Mouse (Mus musculus): ENCODE results near the gene Tnfsf13. TPM values are rescaled to one million over a fixed set of nuclear protein-coding genes. Genes with fewer than 3 reads are reported as not detected.
"Not testable (repeated sequence)": the region's sequence is repeated elsewhere in the genome, so short reads cannot be mapped to it uniquely, and the experiment has no call there.

Tnfsf13 gene
- polyA plus RNA-seq (2015; fragmentation: Nextera tagmentation; extraction: Ambion mirVana), result 0.61 and 0.76 TPM in 2 replicates

DNA sequence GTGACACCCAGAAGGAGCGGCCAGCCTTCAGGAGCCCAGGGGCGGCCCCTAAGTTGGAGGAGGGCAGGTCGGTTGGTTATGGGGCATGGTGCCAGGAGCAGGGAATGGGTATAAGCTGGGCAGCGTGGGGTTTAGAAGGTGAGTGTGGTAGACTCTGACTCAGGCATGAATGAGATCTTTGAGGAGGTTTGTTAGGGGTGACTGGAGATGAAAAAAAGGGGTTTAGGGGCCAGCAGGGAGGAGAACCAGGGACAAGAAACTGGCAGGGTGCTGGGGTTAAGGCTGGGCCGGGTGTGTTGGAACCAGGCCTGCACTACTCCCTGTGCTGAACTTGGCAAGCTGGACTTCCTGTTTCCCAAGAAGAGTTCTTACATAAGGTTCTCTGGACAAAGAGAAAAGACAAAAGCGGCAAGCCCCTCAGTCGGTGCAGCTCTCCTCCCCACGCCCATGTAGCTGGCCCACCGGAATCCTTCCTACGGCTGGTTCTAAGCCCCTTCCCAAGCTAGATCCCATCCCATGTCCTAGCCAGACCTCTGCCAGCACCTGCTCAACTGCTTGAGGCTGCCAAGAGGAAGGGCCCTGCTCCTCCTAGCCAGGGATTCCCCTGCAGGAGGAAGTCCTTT lies at the start of gene Tnfsf13:
Tnfsf13 (minus strand) TSS at position 259 of the 623 bp plus-strand sequence.
- no peak for ATAC-seq (ENCODE audit: low FRiP score, low read depth)
- Histone ChIP-seq H3K27me3 (no peaks in the 10 kb centered on the region), H3K9ac (0 out of 2 replicates have a peak within 1 kb of the TSS, but pooled peaks have one; percentile 26), H3K4me1 (replicated peaks) (peaks cover 47% of the 10 kb centered on the region), H3K27ac (replicated peaks) (peak within 1 kb of the TSS; percentile 65), H3K4me3 (no peak within 1 kb of the TSS), H3K4me2 (peak within 1 kb of the TSS; percentile 11), H3K36me3 (no peaks in the 10 kb centered on the region), H3K9me3 (no peaks in the 10 kb centered on the region)
- 56% methylated on average over 10 of the region's 10 CpGs for WGBS

DNA sequence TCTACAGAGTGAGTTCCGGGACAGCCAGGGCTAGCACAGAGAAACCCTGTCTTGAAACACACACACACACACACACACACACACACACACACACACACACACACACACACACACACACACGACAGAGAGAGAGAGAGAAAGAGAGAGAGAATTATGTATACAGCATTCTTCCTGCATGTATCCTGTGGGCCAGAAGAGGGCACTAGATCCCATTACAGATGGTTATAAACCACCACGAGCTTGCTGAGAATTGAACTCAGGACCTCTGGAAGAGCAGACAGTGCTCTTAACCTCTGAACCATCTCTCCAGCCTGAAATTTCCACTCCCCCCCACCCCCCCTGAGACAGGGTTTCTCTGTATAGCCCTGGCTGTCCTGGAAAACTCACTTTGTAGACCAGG lies 45.8 kb upstream of the Tnfsf13 start:
- H3K27ac ChIP-seq (replicated peaks); H3K9ac ChIP-seq; H3K4me1 ChIP-seq (replicated peaks); H3K4me2 ChIP-seq; H3K27me3 ChIP-seq; ATAC-seq (ENCODE audit: low FRiP score, low read depth); H3K4me3 ChIP-seq; H3K9me3 ChIP-seq: not testable (repeated sequence)
- H3K36me3 ChIP-seq, result peaks cover 24% of the 10 kb centered on the region
- WGBS, result 85% methylated on average over 2 of the region's 3 CpGs

DNA sequence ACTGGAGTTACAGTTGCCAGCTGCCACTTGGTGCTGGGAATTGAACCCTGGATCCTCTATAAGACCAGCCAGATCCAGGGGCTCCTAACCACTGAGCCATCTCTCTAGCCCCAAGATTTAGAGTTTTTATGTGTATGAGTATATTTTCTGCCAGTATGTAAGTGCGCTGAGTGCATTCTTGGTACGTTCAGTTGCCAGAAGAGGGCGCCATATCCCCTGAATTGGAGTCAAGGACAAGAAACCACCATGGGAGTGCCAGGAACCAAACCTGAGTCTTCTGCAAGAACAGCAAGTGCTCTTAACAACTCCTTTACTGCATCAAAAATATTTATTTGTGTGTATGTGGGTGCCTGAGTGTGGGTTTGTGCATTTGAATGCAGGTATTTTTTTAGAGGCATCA lies 43.5 kb upstream of the Tnfsf13 start:
- no peak for ATAC-seq (ENCODE audit: low FRiP score, low read depth)

DNA sequence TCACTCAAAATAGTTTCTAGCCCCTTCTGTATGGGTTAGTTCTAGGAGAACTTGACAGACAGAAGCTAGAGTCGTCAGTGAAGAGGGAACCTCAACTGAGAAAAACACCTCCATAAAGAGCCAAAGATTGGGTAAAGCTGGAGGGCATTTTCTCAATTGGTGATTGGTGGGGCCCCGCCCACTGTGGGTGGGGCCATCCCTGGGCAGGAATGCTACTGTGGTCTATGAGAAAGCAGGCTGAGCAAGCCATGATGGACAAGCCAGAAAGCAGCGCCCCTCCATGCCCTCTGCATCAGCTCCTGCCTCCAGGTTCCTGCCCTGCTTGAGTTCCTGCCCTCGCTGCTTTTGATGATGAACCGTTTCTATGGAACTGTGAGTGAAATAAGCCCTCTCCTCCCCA lies 40.4 kb upstream of the Tnfsf13 start:
- WGBS, result 36% methylated on average over 5 of the region's 5 CpGs

More for the DNA sequence above, 43.5 kb upstream of the Tnfsf13 start:
- no peak overlapping the region for H3K4me3 ChIP-seq
- peaks cover 2% of the 10 kb centered on the region; the same call in 1 of the 2 replicates for H3K36me3 ChIP-seq
- no peaks in the 10 kb centered on the region for H3K27me3 ChIP-seq
- no peak overlapping the region for H3K4me2 ChIP-seq
- H3K9ac ChIP-seq, result no peak overlapping the region
- no peaks in the 10 kb centered on the region for H3K9me3 ChIP-seq
- H3K4me1 ChIP-seq (replicated peaks), result no peaks in the 10 kb centered on the region
- 24% methylated on average over 3 of the region's 3 CpGs for WGBS
- H3K27ac ChIP-seq (replicated peaks), result no peak overlapping the region

DNA sequence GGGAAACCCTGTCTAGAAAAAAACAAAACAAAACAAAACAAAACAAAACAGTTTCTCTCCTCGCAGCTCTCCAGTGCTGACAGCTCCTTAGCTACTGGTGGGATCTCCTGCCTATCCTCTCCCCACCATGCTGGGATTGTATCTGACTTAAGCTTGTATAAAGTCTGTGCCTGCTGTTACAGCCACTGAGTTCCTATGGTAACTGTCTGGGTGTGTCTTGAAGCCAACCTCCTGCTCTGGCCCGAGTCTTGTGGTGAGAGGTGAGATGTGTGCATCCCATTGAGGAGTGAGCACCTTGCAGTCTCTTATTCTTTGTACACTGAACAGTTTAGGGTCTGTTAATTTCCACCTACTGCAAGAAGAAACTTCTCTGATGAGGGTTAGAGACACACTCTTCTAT lies 37.5 kb upstream of the Tnfsf13 start:
- Histone ChIP-seq H3K9me3 (no peaks in the 10 kb centered on the region), H3K9ac (no peak overlapping the region), H3K36me3 (no peaks in the 10 kb centered on the region), H3K27me3 (no peaks in the 10 kb centered on the region), H3K4me3 (no peak overlapping the region), H3K4me2 (no peak overlapping the region), H3K27ac (replicated peaks) (no peak overlapping the region), H3K4me1 (replicated peaks) (no peaks in the 10 kb centered on the region)
- ATAC-seq (ENCODE audit: low FRiP score, low read depth), result no peak
- WGBS, result 54% methylated on average over 2 of the region's 2 CpGs

More for the DNA sequence above, 40.4 kb upstream of the Tnfsf13 start:
- Histone ChIP-seq H3K27me3 (no peaks in the 10 kb centered on the region), H3K4me2 (no peak overlapping the region), H3K4me1 (replicated peaks) (no peaks in the 10 kb centered on the region), H3K9me3 (no peaks in the 10 kb centered on the region), H3K36me3 (no peaks in the 10 kb centered on the region), H3K27ac (replicated peaks) (no peak overlapping the region), H3K4me3 (no peak overlapping the region), H3K9ac (no peak overlapping the region)
- no peak for ATAC-seq (ENCODE audit: low FRiP score, low read depth)

DNA sequence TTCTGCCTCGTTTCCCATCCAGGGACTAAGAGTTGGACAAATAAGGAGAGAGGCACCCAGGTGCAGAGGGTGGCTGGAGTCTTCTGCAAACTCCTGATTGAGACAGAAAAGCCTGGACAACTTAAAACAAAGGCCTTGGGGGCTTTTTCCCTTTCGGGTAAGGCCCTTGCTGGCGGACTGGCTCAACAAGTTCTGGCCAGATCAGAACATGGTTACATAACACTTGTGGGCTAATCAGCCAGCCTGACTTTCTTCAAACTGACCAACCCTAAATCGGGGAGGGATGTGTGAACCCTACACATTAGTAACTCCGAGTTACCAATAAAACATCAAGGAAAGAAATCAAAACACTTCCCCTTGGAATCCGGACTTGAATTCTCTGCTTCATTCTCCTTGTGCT lies 35.3 kb upstream of the Tnfsf13 start:
- Histone ChIP-seq H3K4me2 (no peak overlapping the region), H3K4me3 (no peak overlapping the region), H3K27me3 (no peaks in the 10 kb centered on the region), H3K36me3 (no peaks in the 10 kb centered on the region), H3K9me3 (no peaks in the 10 kb centered on the region), H3K9ac (no peak overlapping the region), H3K27ac (replicated peaks) (no peak overlapping the region), H3K4me1 (replicated peaks) (no peaks in the 10 kb centered on the region)
- no peak for ATAC-seq (ENCODE audit: low FRiP score, low read depth)
- 85% methylated on average over 6 of the region's 6 CpGs for WGBS

DNA sequence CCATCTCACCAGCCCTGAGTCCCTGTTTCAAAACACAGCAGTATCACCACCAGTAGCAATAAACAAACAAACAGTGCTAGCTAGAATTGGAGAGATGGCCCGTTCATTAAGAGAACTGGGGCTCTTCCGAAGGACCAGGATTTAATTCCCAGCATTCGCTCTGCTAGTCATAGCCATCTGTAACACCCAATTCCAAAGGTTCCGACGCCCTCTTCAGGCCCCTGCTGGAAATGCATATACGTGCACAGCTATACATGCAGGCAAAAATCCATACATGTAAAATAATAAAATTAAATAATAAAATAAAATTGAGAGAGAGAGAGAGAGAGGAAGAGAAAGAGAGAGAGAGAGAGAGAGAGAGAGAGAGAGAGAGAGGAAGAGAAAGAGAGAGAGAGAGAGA lies 33.8 kb upstream of the Tnfsf13 start:
- ATAC-seq (ENCODE audit: low FRiP score, low read depth), result no peak
- Histone ChIP-seq H3K9ac (no peak overlapping the region), H3K36me3 (no peaks in the 10 kb centered on the region), H3K9me3 (no peaks in the 10 kb centered on the region), H3K4me2 (no peak overlapping the region), H3K27me3 (no peaks in the 10 kb centered on the region), H3K4me1 (replicated peaks) (no peaks in the 10 kb centered on the region), H3K4me3 (no peak overlapping the region), H3K27ac (replicated peaks) (no peak overlapping the region)
- WGBS, result 71% methylated on average over 6 of the region's 6 CpGs

DNA sequence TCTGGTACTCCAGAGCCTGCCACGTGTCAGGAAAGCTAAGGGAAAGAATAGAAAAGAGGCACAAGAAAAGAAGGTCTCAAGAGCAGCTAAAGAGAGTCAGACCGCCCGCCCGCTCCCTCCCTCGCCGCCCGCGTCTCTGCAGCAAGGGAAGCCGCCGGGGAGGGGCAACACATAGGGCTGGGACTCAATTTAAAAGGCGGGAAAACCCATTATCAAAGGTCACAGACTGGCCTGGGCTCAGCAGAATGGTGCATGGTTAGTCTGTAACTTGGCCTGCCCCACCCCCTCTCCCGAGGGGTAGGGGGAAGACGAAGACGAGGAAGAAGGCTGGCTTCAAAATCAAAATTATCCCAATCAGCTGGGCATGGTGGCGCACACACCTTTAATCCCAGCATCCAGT lies 33.1 kb upstream of the Tnfsf13 start:
- no peak for ATAC-seq (ENCODE audit: low FRiP score, low read depth)
- Histone ChIP-seq H3K9me3 (no peaks in the 10 kb centered on the region), H3K4me1 (replicated peaks) (no peaks in the 10 kb centered on the region), H3K27me3 (no peaks in the 10 kb centered on the region), H3K27ac (replicated peaks) (no peak overlapping the region), H3K9ac (no peak overlapping the region), H3K36me3 (no peaks in the 10 kb centered on the region), H3K4me3 (no peak overlapping the region), H3K4me2 (peak overlapping the region; percentile 22)
- 30% methylated on average over 15 of the region's 15 CpGs for WGBS

DNA sequence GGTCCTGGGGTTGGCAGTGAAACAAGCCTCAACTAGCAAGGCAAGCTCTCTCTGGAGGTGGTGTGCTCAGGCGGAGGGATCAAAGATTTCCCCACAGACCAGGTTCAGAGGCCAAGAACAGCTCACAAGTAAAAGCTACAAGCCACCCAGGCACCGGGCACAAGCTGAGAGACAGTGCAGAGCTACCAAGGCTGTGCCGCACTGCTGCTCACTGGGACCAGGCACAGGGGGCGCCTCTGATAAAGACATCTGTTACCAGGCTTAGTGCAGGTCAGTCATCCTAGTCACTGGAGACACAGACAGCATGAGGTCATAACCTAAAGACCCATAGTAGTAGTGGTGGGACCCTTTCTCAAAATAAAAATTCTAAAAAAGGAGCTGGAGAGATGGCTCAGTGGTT lies 31.4 kb upstream of the Tnfsf13 start:
- 71% methylated on average over 4 of the region's 4 CpGs for WGBS
- ATAC-seq (ENCODE audit: low FRiP score, low read depth), result no peak
- Histone ChIP-seq H3K4me2 (no peak overlapping the region), H3K9me3 (no peaks in the 10 kb centered on the region), H3K27ac (replicated peaks) (no peak overlapping the region), H3K9ac (no peak overlapping the region), H3K27me3 (no peaks in the 10 kb centered on the region), H3K4me3 (no peak overlapping the region), H3K36me3 (no peaks in the 10 kb centered on the region), H3K4me1 (replicated peaks) (no peaks in the 10 kb centered on the region)

DNA sequence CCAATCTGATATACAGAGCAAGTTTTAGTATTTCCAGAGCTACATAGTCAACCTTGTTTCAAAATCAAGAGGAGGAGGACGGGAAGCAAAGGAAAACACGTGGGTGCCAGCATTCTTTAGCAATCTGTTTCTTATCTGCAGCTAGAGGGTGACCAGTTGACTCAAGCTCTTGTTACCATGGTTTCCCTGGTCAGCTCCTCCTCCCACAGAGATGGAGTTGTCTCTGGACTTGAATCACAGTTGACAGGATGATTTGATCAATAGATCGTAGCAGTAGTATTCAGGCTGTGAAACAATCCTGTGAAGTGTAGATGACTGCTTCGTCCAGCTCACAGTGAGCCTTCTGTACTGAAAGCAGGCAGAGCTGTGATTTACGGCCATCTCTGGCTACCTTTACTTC lies 30.3 kb upstream of the Tnfsf13 start:
- Histone ChIP-seq H3K4me3 (no peak overlapping the region), H3K36me3 (no peaks in the 10 kb centered on the region), H3K9ac (no peak overlapping the region), H3K27ac (replicated peaks) (no peak overlapping the region), H3K4me1 (replicated peaks) (no peaks in the 10 kb centered on the region), H3K4me2 (no peak overlapping the region), H3K27me3 (no peaks in the 10 kb centered on the region), H3K9me3 (no peaks in the 10 kb centered on the region)
- no peak for ATAC-seq (ENCODE audit: low FRiP score, low read depth)
- WGBS, result 24% methylated on average over 5 of the region's 5 CpGs

DNA sequence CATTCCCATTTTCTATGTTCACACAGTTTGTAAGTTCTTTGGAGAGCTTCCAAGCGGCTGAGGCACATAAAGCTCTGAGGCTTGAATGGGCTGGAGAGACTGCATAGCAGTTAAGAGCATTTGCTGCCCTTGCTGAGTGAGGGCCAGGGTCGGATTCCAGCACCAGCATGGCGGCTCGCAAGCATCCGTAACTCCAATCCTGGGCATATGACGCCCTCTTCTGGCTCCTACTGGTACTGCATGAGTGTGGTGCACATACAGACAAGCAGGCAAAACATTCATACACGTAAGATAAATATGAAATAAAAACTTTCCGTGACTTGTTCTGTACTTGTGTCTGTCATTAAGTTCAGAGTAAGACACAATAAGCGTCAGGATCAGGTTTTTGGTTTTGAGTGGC lies 29.9 kb upstream of the Tnfsf13 start:
- no peaks in the 10 kb centered on the region for H3K36me3 ChIP-seq
- no peak overlapping the region for H3K27ac ChIP-seq (replicated peaks)
- 56% methylated on average over 9 of the region's 9 CpGs for WGBS
- no peak overlapping the region for H3K4me3 ChIP-seq
- H3K9me3 ChIP-seq, result no peaks in the 10 kb centered on the region
- H3K4me1 ChIP-seq (replicated peaks), result no peaks in the 10 kb centered on the region
- H3K27me3 ChIP-seq, result no peaks in the 10 kb centered on the region
- H3K9ac ChIP-seq, result no peak overlapping the region
- H3K4me2 ChIP-seq, result no peak overlapping the region
- no peak for ATAC-seq (ENCODE audit: low FRiP score, low read depth)

DNA sequence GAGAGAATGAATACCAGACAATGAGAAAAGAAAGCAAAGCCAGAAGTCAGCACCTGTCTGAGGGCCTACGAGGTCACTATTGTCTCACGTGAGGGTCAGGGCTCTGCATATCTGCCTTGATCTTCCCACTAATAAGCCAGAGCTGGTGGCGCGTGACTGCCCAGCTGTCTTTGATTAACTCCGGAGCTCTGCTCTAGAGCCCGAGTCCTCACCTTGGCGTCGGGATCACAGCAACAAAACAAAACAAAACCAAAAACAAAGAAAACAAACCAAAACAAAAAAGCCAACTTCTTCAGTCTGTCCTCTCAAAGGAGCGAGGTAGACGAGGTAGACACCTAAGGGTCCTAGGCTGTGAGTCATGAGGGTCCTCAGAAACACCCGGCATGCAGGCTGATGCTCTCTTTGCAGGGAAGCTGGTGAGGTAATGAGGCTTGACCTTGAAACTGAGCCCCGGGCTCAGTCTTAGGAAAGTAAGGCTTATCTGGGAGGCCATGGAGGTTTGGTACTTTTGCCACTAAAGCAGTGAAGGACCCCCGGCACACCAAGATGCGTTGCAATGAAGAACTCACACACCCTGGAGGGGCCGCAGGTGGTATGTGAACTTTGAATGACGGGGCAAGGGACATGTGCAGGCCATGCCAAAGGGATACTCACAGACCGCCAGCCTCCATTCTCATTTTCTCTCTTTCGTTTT lies 29.2 kb upstream of the Tnfsf13 start:
- no peaks in the 10 kb centered on the region for H3K36me3 ChIP-seq
- H3K9me3 ChIP-seq, result no peaks in the 10 kb centered on the region
- H3K4me2 ChIP-seq, result no peak overlapping the region
- H3K27me3 ChIP-seq, result no peaks in the 10 kb centered on the region
- H3K4me3 ChIP-seq, result no peak overlapping the region
- ATAC-seq (ENCODE audit: low FRiP score, low read depth), result no peak
- H3K27ac ChIP-seq (replicated peaks), result no peak overlapping the region
- H3K9ac ChIP-seq, result no peak overlapping the region
- H3K4me1 ChIP-seq (replicated peaks), result no peaks in the 10 kb centered on the region
- 71% methylated on average over 18 of the region's 18 CpGs for WGBS
